Mouse (Mus musculus): ENCODE results near the gene Dst. TPM values are rescaled to one million over a fixed set of nuclear protein-coding genes. Genes with fewer than 3 reads are reported as not detected.

Gene Dst
- total and polyA plus RNA-seq, 3 experiments, result 9.1 to 28.0 (median 20.5) TPM

- no peak overlapping the region for H3K4me2 ChIP-seq (ENCODE audit: insufficient read depth, low read depth, poor library complexity, severe bottlenecking)
- dilution Hi-C loops (cut with MboI; ENCODE audit: extremely low pct_ligation_motif_present, extremely low pct_unique_long_range_greater_than_20kb, low sequenced_read_pairs), result no loop called here
These were observed 122.5 kb downstream of the Dst start for GRCm38 (mm10) chr1:34030330-34031021.

GRCm38 (mm10) chr1:34033052-34033451, 125.0 kb downstream of the Dst start:
- H3K36me3 ChIP-seq (replicated peaks in 1 of 2; ENCODE audit: control insufficient read depth in 1 of 2, insufficient read depth in 1 of 2, low read length in 1 of 2), result peaks cover 0 to 14% of the 10 kb centered on the region in 2 experiments
- no peak overlapping the region for H3K4me2 ChIP-seq (ENCODE audit: insufficient read depth, low read depth, poor library complexity, severe bottlenecking)
- dilution Hi-C loops (cut with MboI; ENCODE audit: extremely low pct_ligation_motif_present, extremely low pct_unique_long_range_greater_than_20kb, low sequenced_read_pairs) (no loop called here), in situ Hi-C loops (cut with MboI; ENCODE audit: low pct_ligation_motif_present, low pct_unique_long_range_greater_than_20kb, low sequenced_read_pairs) (loop anchor here (5.0 kb wide), 1 partner anchor 34 kb away; no protein-coding TSS in a partner anchor)
- TF ChIP-seq TBP (conservative IDR thresholded peaks at IDR 0.05; ENCODE audit: low read depth, low read length), result no peak
- no peak for TF ChIP-seq ZMIZ1 (IDR thresholded peaks at IDR 0.05; ENCODE audit: low read depth, low read length)
- TF ChIP-seq ZNF384 (IDR thresholded peaks at IDR 0.05; ENCODE audit: low read depth, low read length), result no peak
- no peak for TF ChIP-seq TCF12 (IDR thresholded peaks at IDR 0.05; ENCODE audit: low read depth, low read length)
- no peak for TF ChIP-seq ETS1 (conservative IDR thresholded peaks at IDR 0.05; ENCODE audit: low read depth, low read length)
- no peak for TF ChIP-seq CHD1 (IDR thresholded peaks at IDR 0.05; ENCODE audit: low read depth, low read length)
- no peak for TF ChIP-seq KAT2A (IDR thresholded peaks at IDR 0.05; ENCODE audit: insufficient replicate concordance, low read length)
- no peak for TF ChIP-seq ZKSCAN1 (IDR thresholded peaks at IDR 0.05; ENCODE audit: borderline replicate concordance, low read depth, low read length)
- no peak for TF ChIP-seq ZC3H11A (IDR thresholded peaks at IDR 0.05; ENCODE audit: low read depth, low read length)
- no peak for TF ChIP-seq MXI1 (IDR thresholded peaks at IDR 0.05; ENCODE audit: low read depth, low read length)
- no peak for TF ChIP-seq SIN3A (IDR thresholded peaks at IDR 0.05; ENCODE audit: low read length)
- no peak for TF ChIP-seq CTCF (conservative IDR thresholded peaks at IDR 0.05 in 1 of 2, IDR thresholded peaks at IDR 0.05 in 1 of 2; ENCODE audit: low read depth in 2 of 2, low read length in 2 of 2)
- TF ChIP-seq MYC (IDR thresholded peaks at IDR 0.05; ENCODE audit: low read depth, low read length), result no peak
- TF ChIP-seq RCOR1 (conservative IDR thresholded peaks at IDR 0.05; ENCODE audit: low read depth, low read length), result no peak
- TF ChIP-seq CHD2 (IDR thresholded peaks at IDR 0.05; ENCODE audit: low read length), result no peak
- no peak for TF ChIP-seq PAX5 (IDR thresholded peaks at IDR 0.05; ENCODE audit: low read length)
- TF ChIP-seq E2F4 (IDR thresholded peaks at IDR 0.05; ENCODE audit: insufficient replicate concordance, low read depth, low read length), result no peak
- no peak for TF ChIP-seq EP300 (IDR thresholded peaks at IDR 0.05; ENCODE audit: low read length)
- no peaks in the 10 kb centered on the region for H3K9me3 ChIP-seq (replicated peaks; ENCODE audit: low read length)
- no peaks in the 10 kb centered on the region for H3K79me2 ChIP-seq (replicated peaks; ENCODE audit: control insufficient read depth, extremely low read depth, insufficient read depth, poor library complexity, severe bottlenecking)
- no peak overlapping the region for H3K4me3 ChIP-seq (replicated peaks in 1 of 3; ENCODE audit: low read depth in 2 of 3, low read length in 2 of 3, poor library complexity in 1 of 3)
- H3K4me1 ChIP-seq (ENCODE audit: control insufficient read depth in 1 of 2, insufficient read depth in 2 of 2), result peaks cover 5 to 50% of the 10 kb centered on the region in 2 experiments
- no peak for DNase-seq (ENCODE audit: extremely low read depth)
- H3K27ac ChIP-seq (ENCODE audit: insufficient read depth, low read depth), result no peak overlapping the region
- H3K9ac ChIP-seq (ENCODE audit: insufficient read depth, low read depth), result no peak overlapping the region
- no peaks in the 10 kb centered on the region for H3K27me3 ChIP-seq (replicated peaks)

More at GRCm38 (mm10) chr1:34030330-34031021, 122.5 kb downstream of the Dst start:
- H3K9ac ChIP-seq (ENCODE audit: insufficient read depth, low read depth), result no peak overlapping the region
- no peaks in the 10 kb centered on the region for H3K9me3 ChIP-seq (replicated peaks; ENCODE audit: low read length)
- no peak for TF ChIP-seq HCFC1 (IDR thresholded peaks at IDR 0.05; ENCODE audit: low read depth, low read length)
- TF ChIP-seq POLR2AphosphoS2 (IDR thresholded peaks at IDR 0.05; ENCODE audit: low read depth, low read length), result no peak
- no peak for TF ChIP-seq CHD2 (IDR thresholded peaks at IDR 0.05; ENCODE audit: low read length)
- TF ChIP-seq USF1 (IDR thresholded peaks at IDR 0.05; ENCODE audit: low read depth, low read length), result no peak
- TF ChIP-seq ETS1 (conservative IDR thresholded peaks at IDR 0.05; ENCODE audit: low read depth, low read length), result no peak
- TF ChIP-seq SIN3A (IDR thresholded peaks at IDR 0.05; ENCODE audit: low read length), result no peak
- no peak for TF ChIP-seq TCF12 (IDR thresholded peaks at IDR 0.05; ENCODE audit: low read depth, low read length)
- TF ChIP-seq GABPA (IDR thresholded peaks at IDR 0.05; ENCODE audit: insufficient replicate concordance, low read depth, low read length), result no peak
- TF ChIP-seq BHLHE40 (IDR thresholded peaks at IDR 0.05; ENCODE audit: low read depth, low read length), result no peak
- TF ChIP-seq JUND (conservative IDR thresholded peaks at IDR 0.05; ENCODE audit: low read depth, low read length), result no peak
- no peak for TF ChIP-seq POLR2A (IDR thresholded peaks at IDR 0.05; ENCODE audit: low read depth, low read length)
- no peak for TF ChIP-seq MXI1 (IDR thresholded peaks at IDR 0.05; ENCODE audit: low read depth, low read length)
- no peak for TF ChIP-seq NELFE (IDR thresholded peaks at IDR 0.05; ENCODE audit: low read depth, low read length)
- no peak for TF ChIP-seq UBTF (IDR thresholded peaks at IDR 0.05; ENCODE audit: low read depth, low read length)
- TF ChIP-seq CHD1 (IDR thresholded peaks at IDR 0.05; ENCODE audit: low read depth, low read length), result no peak
- no peak for TF ChIP-seq PAX5 (IDR thresholded peaks at IDR 0.05; ENCODE audit: low read length)
- TF ChIP-seq MAFK (IDR thresholded peaks at IDR 0.05; ENCODE audit: insufficient replicate concordance, low read length), result no peak
- TF ChIP-seq USF2 (conservative IDR thresholded peaks at IDR 0.05; ENCODE audit: low read depth, low read length), result no peak
- DNase-seq (ENCODE audit: extremely low read depth), result no peak
- peaks cover 8 to 76% of the 10 kb centered on the region in 2 experiments for H3K4me1 ChIP-seq (ENCODE audit: control insufficient read depth in 1 of 2, insufficient read depth in 2 of 2)
- H3K4me3 ChIP-seq (replicated peaks in 1 of 3; ENCODE audit: low read depth in 2 of 3, low read length in 2 of 3, poor library complexity in 1 of 3), result no peak overlapping the region
- no peaks in the 10 kb centered on the region for H3K27me3 ChIP-seq (replicated peaks)
- no peak overlapping the region for H3K27ac ChIP-seq (ENCODE audit: insufficient read depth, low read depth)
- in situ Hi-C loops (cut with MboI; ENCODE audit: low pct_ligation_motif_present, low pct_unique_long_range_greater_than_20kb, low sequenced_read_pairs), result loop anchor here (5.0 kb wide), 1 partner anchor 37 kb away; no protein-coding TSS in a partner anchor
- peaks cover 0 to 4% of the 10 kb centered on the region in 2 experiments for H3K36me3 ChIP-seq (replicated peaks in 1 of 2; ENCODE audit: control insufficient read depth in 1 of 2, insufficient read depth in 1 of 2, low read length in 1 of 2)
- H3K79me2 ChIP-seq (replicated peaks; ENCODE audit: control insufficient read depth, extremely low read depth, insufficient read depth, poor library complexity, severe bottlenecking), result no peaks in the 10 kb centered on the region
